ENCODE assay signal across 35 mouse cellular contexts in the genomic region with DNA sequence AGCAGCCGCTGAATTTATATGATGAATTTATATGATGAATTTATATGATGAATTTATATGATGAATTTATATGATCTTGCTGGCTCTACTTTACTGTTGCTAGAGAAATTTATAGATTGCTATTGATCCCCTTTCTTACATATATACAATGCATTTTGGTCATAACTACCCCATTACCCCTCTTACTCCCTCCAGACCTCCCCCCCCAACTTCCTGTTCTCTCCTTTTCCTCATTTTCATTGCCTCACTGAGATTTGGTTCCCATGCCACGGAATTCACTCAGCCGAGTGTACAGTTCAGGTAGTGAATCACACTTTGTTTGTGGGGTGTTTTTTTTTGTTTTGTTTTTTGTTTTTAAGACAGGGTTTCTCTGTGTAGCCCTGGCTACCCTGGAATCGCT.
"Had no signal": no experiment of that assay in that cellular context is flagged by ENCODE, and none has a peak within 500 bp of the region (broad histone marks: within the 10 kb centered on the region; RNA-seq: fewer than 3 reads in every experiment).

No protein-coding gene starts in this region.

- H3K4me2 ChIP-seq: heart, embryonic 11.5 days; heart, embryonic 12.5 days; heart, embryonic 13.5 days; heart, embryonic 15.5 days; hindbrain, embryonic 12.5 days; hindbrain, embryonic 13.5 days; hindbrain, embryonic 14.5 days; hindbrain, embryonic 15.5 days; intestine, embryonic 15.5 days; kidney, embryonic 15.5 days had no signal

- H3K4me1 ChIP-seq: heart, embryonic 12.5 days; heart, embryonic 15.5 days; hindbrain, embryonic 10.5 days; hindbrain, embryonic 12.5 days; hindbrain, embryonic 13.5 days; hindbrain, embryonic 15.5 days had no signal

- H3K36me3 ChIP-seq: heart, embryonic 10.5 days; heart, embryonic 12.5 days; heart, embryonic 13.5 days; heart, embryonic 15.5 days; hindbrain, embryonic 10.5 days; hindbrain, embryonic 12.5 days; hindbrain, embryonic 13.5 days; hindbrain, embryonic 15.5 days; intestine, embryonic 15.5 days; kidney, embryonic 15.5 days had no signal

- H3K27me3 ChIP-seq: heart, embryonic 12.5 days; heart, embryonic 13.5 days; heart, embryonic 15.5 days; hindbrain, embryonic 12.5 days; hindbrain, embryonic 13.5 days; hindbrain, embryonic 15.5 days; intestine, embryonic 15.5 days; kidney, embryonic 15.5 days had no signal

- DNase-seq: heart, postnatal 10 days; heart, postnatal 14 days; heart, postnatal 36 days; heart, postnatal 4 days; kidney, adult 11 months; kidney, adult 18-20 months; kidney, adult 2 months; kidney, adult 8-10 months; kidney, adult 9 months; kidney, postnatal 14 days; kidney, postnatal 25 days; kidney, postnatal 36 days; kidney, postnatal 4 days; layer of hippocampus, adult 9-11 months; layer of hippocampus, postnatal 36 days had no signal

- H3K9ac ChIP-seq: heart, embryonic 12.5 days; heart, embryonic 13.5 days; heart, embryonic 15.5 days; hindbrain, embryonic 12.5 days; hindbrain, embryonic 13.5 days; hindbrain, embryonic 14.5 days; hindbrain, embryonic 15.5 days; intestine, embryonic 15.5 days; kidney, embryonic 15.5 days had no signal

- ATAC-seq: hindbrain, embryonic 16.5 days; hindbrain, postnatal 0 days; inflammation-experienced regulatory T-cells, adult 6 months; intestine, embryonic 15.5 days; intestine, embryonic 16.5 days; intestine, postnatal 0 days had no signal

- H3K27ac ChIP-seq: heart, embryonic 10.5 days; heart, embryonic 13.5 days; heart, embryonic 15.5 days; hindbrain, embryonic 10.5 days; hindbrain, embryonic 12.5 days; hindbrain, embryonic 13.5 days; hindbrain, embryonic 14.5 days; hindbrain, embryonic 15.5 days; hindbrain, postnatal 0 days; intestine, embryonic 15.5 days; kidney, embryonic 15.5 days; kidney, postnatal 0 days; layer of hippocampus, adult 2 months; left cerebral cortex, adult 2 months had no signal

- H3K9me3 ChIP-seq: heart, embryonic 10.5 days; heart, embryonic 12.5 days; heart, embryonic 13.5 days; heart, embryonic 15.5 days; hindbrain, embryonic 10.5 days; hindbrain, embryonic 12.5 days; hindbrain, embryonic 13.5 days; hindbrain, embryonic 15.5 days; intestine, embryonic 15.5 days; kidney, embryonic 15.5 days had no signal

- H3K4me3 ChIP-seq: heart, embryonic 10.5 days; heart, embryonic 12.5 days; heart, embryonic 13.5 days; heart, embryonic 15.5 days; hindbrain, embryonic 10.5 days; hindbrain, embryonic 12.5 days; hindbrain, embryonic 13.5 days; hindbrain, embryonic 15.5 days; intestine, embryonic 15.5 days; kidney, embryonic 15.5 days; layer of hippocampus, adult 2 months; left cerebral cortex, adult 2 months had no signal
